Mouse (Mus musculus) hindbrain, embryonic 13.5 days (tissue): ENCODE results near the gene Sdk2. TPM values are rescaled to one million over a fixed set of nuclear protein-coding genes. Genes with fewer than 3 reads are reported as not detected.

Experiments used
- ATAC-seq: fragments of 200-750 bp; cut with Nextera tagmentation; 2 replicates; pipeline ENCODE4 v1.8.0; 2017; ENCODE audit warnings: moderate TSS enrichment; ENCODE audit not compliant: low FRiP score
- H3K27ac ChIP-seq: fragments of 300-500 bp; sonication (generic); 2 replicates; pipeline ENCODE4 v1.5.1; 2015; ENCODE audit warnings: inconsistent platforms, mild to moderate bottlenecking, moderate library complexity
- H3K27me3 ChIP-seq: fragments of 300-500 bp; sonication (generic); 2 replicates; pipeline ENCODE4 v1.6.1; 2015; ENCODE audit warnings: mild to moderate bottlenecking, inconsistent platforms
- H3K36me3 ChIP-seq: fragments of 300-500 bp; sonication (generic); 2 replicates; pipeline ENCODE4 v1.6.1; 2015; ENCODE audit warnings: mild to moderate bottlenecking, inconsistent platforms
- H3K4me1 ChIP-seq: fragments of 300-500 bp; sonication (generic); replicated peaks from 2 replicates; pipeline ENCODE4 v1.6.1; 2015; ENCODE audit warnings: inconsistent platforms
- H3K4me2 ChIP-seq: fragments of 300-500 bp; sonication (generic); 2 replicates; pipeline ENCODE4 v1.6.1; 2015; ENCODE audit warnings: inconsistent platforms, mild to moderate bottlenecking, moderate library complexity
- H3K4me3 ChIP-seq: fragments of 300-500 bp; sonication (generic); 2 replicates; pipeline ENCODE4 v1.5.1; 2015; ENCODE audit warnings: mild to moderate bottlenecking, inconsistent platforms
- H3K9ac ChIP-seq: fragments of 300-500 bp; sonication (generic); 2 replicates; pipeline ENCODE4 v1.6.1; 2015; ENCODE audit warnings: mild to moderate bottlenecking, inconsistent platforms
- H3K9me3 ChIP-seq: fragments of 300-500 bp; sonication (generic); 2 replicates; pipeline ENCODE4 v1.6.1; 2016; ENCODE audit warnings: inconsistent platforms
- WGBS: fragments of 180-500 bp; shearing (Covaris S2); methylation state at CpG from one replicate; pipeline ENCODE4 v1.1.7; 2015; 5-methylcytosine and 5-hydroxymethylcytosine counted together
- polyA plus RNA-seq: library from polyadenylated mRNA; unstranded; fragments of >200 nt; fragmentation: Nextera tagmentation; extraction: Ambion mirVana; gene quantifications from 2 replicates; pipeline ENCODE4 v1.2.1, GENCODE M21; 2015

Sdk2 gene
- polyA plus RNA-seq, 1 experiment from 2014 or later, result 4.2 TPM

GRCm38 (mm10) chr11:113985826-113986416 lies 80.9 kb downstream of the Sdk2 start:
- Histone ChIP-seq H3K9ac (no peak overlapping the region), H3K9me3 (no peaks in the 10 kb centered on the region), H3K4me3 (no peak overlapping the region), H3K4me2 (no peak overlapping the region), H3K4me1 (peaks cover 74% of the 10 kb centered on the region), H3K36me3 (no peaks in the 10 kb centered on the region), H3K27me3 (no peaks in the 10 kb centered on the region), H3K27ac (peak overlapping the region; percentile 58; the same call in 1 of the 2 replicates)
- 52% methylated on average over 5 of the region's 5 CpGs for WGBS
- no peak for ATAC-seq

GRCm38 (mm10) chr11:113981732-113982503 lies 84.9 kb downstream of the Sdk2 start:
- WGBS, result 5% methylated on average over 7 of the region's 7 CpGs
- H3K27ac ChIP-seq, result peak overlapping the region; percentile 81
- H3K4me3 ChIP-seq, result no peak overlapping the region
- no peaks in the 10 kb centered on the region for H3K36me3 ChIP-seq
- ATAC-seq, result peak; percentile 86
- no peaks in the 10 kb centered on the region for H3K9me3 ChIP-seq
- peaks cover 62% of the 10 kb centered on the region for H3K4me1 ChIP-seq
- 0 out of 2 replicates have a peak overlapping the region, but pooled peaks have one; percentile 3 for H3K4me2 ChIP-seq
- no peaks in the 10 kb centered on the region for H3K27me3 ChIP-seq
- H3K9ac ChIP-seq, result no peak overlapping the region

- ATAC-seq, result no peak
- Histone ChIP-seq H3K27ac (peak overlapping the region; percentile 81), H3K27me3 (no peaks in the 10 kb centered on the region), H3K9ac (no peak overlapping the region), H3K36me3 (no peaks in the 10 kb centered on the region), H3K4me3 (no peak overlapping the region), H3K4me1 (peaks cover 56% of the 10 kb centered on the region), H3K9me3 (no peaks in the 10 kb centered on the region), H3K4me2 (no peak overlapping the region)
- 65% methylated on average over 6 of the region's 6 CpGs for WGBS
Measured at GRCm38 (mm10) chr11:113981088-113981487, 85.8 kb downstream of the Sdk2 start.

GRCm38 (mm10) chr11:113978318-113978717 lies 88.5 kb downstream of the Sdk2 start:
- no peak for ATAC-seq
- Histone ChIP-seq H3K27ac (no peak overlapping the region), H3K9me3 (no peaks in the 10 kb centered on the region), H3K9ac (no peak overlapping the region), H3K4me1 (peaks cover 58% of the 10 kb centered on the region), H3K4me3 (no peak overlapping the region), H3K36me3 (no peaks in the 10 kb centered on the region), H3K4me2 (no peak overlapping the region), H3K27me3 (no peaks in the 10 kb centered on the region)
- 98% methylated on average over 12 of the region's 12 CpGs for WGBS

- no peaks in the 10 kb centered on the region for H3K27me3 ChIP-seq
- H3K4me1 ChIP-seq, result peaks cover 57% of the 10 kb centered on the region
- WGBS, result 47% methylated on average over 3 of the region's 3 CpGs
- H3K36me3 ChIP-seq, result no peaks in the 10 kb centered on the region
- no peak for ATAC-seq
- no peaks in the 10 kb centered on the region for H3K9me3 ChIP-seq
- no peak overlapping the region for H3K4me3 ChIP-seq
- no peak overlapping the region for H3K27ac ChIP-seq
- no peak overlapping the region for H3K4me2 ChIP-seq
- no peak overlapping the region for H3K9ac ChIP-seq
Measured at GRCm38 (mm10) chr11:113975667-113975970, 91.2 kb downstream of the Sdk2 start.

GRCm38 (mm10) chr11:113974876-113975666 lies 91.8 kb downstream of the Sdk2 start:
- Histone ChIP-seq H3K9me3 (no peaks in the 10 kb centered on the region), H3K27me3 (no peaks in the 10 kb centered on the region), H3K4me2 (no peak overlapping the region), H3K4me1 (peaks cover 53% of the 10 kb centered on the region), H3K27ac (peak overlapping the region; percentile 35; the same call in 1 of the 2 replicates), H3K9ac (no peak overlapping the region), H3K36me3 (no peaks in the 10 kb centered on the region), H3K4me3 (no peak overlapping the region)
- no peak for ATAC-seq
- WGBS, result 34% methylated on average over 16 of the region's 16 CpGs

GRCm38 (mm10) chr11:113972517-113972872 lies 94.4 kb downstream of the Sdk2 start:
- H3K27me3 ChIP-seq, result no peaks in the 10 kb centered on the region
- H3K27ac ChIP-seq, result peak overlapping the region; percentile 76
- peaks cover 50% of the 10 kb centered on the region for H3K4me1 ChIP-seq
- peaks cover 7% of the 10 kb centered on the region for H3K9me3 ChIP-seq
- H3K4me3 ChIP-seq, result no peak overlapping the region
- H3K9ac ChIP-seq, result no peak overlapping the region
- no peak overlapping the region for H3K4me2 ChIP-seq
- peak; percentile 6; the same call in 1 of the 2 replicates for ATAC-seq
- H3K36me3 ChIP-seq, result peaks cover 6% of the 10 kb centered on the region; the same call in 1 of the 2 replicates
- WGBS, result 67% methylated on average over 3 of the region's 3 CpGs

GRCm38 (mm10) chr11:113971609-113972516 lies 95.0 kb downstream of the Sdk2 start:
- peak; percentile 58 for ATAC-seq
- Histone ChIP-seq H3K36me3 (peaks cover 6% of the 10 kb centered on the region; the same call in 1 of the 2 replicates), H3K4me3 (no peak overlapping the region), H3K27ac (peak overlapping the region; percentile 76), H3K4me2 (no peak overlapping the region), H3K9me3 (peaks cover 13% of the 10 kb centered on the region), H3K27me3 (no peaks in the 10 kb centered on the region), H3K4me1 (peaks cover 44% of the 10 kb centered on the region), H3K9ac (no peak overlapping the region)
- 58% methylated on average over 19 of the region's 19 CpGs for WGBS

- Histone ChIP-seq H3K27me3 (no peaks in the 10 kb centered on the region), H3K36me3 (peaks cover 6% of the 10 kb centered on the region; the same call in 1 of the 2 replicates), H3K9me3 (peaks cover 30% of the 10 kb centered on the region), H3K4me2 (no peak overlapping the region), H3K27ac (peak overlapping the region; percentile 5; the same call in 1 of the 2 replicates), H3K9ac (no peak overlapping the region), H3K4me1 (peaks cover 33% of the 10 kb centered on the region), H3K4me3 (no peak overlapping the region)
- ATAC-seq, result no peak
- WGBS, result 71% methylated on average over 2 of the region's 2 CpGs
Measured at GRCm38 (mm10) chr11:113970026-113970425, 96.8 kb downstream of the Sdk2 start.

- Histone ChIP-seq H3K36me3 (peaks cover 6% of the 10 kb centered on the region; the same call in 1 of the 2 replicates), H3K4me3 (no peak overlapping the region), H3K9me3 (peaks cover 34% of the 10 kb centered on the region), H3K4me1 (0 out of 2 replicates have a peak, but pooled peaks cover 5% of the 10 kb centered on the region), H3K9ac (no peak overlapping the region), H3K4me2 (no peak overlapping the region), H3K27ac (no peak overlapping the region), H3K27me3 (no peaks in the 10 kb centered on the region)
- WGBS, result 86% methylated on average over 1 of the region's 1 CpGs
- ATAC-seq, result no peak
Measured at GRCm38 (mm10) chr11:113965214-113965613, 101.6 kb downstream of the Sdk2 start.

GRCm38 (mm10) chr11:113962751-113963150 lies 104.1 kb downstream of the Sdk2 start:
- WGBS, result 83% methylated on average over 3 of the region's 3 CpGs
- Histone ChIP-seq H3K4me1 (0 out of 2 replicates have a peak, but pooled peaks cover 10% of the 10 kb centered on the region), H3K9ac (no peak overlapping the region), H3K4me3 (no peak overlapping the region), H3K27me3 (no peaks in the 10 kb centered on the region), H3K27ac (no peak overlapping the region), H3K9me3 (peaks cover 30% of the 10 kb centered on the region), H3K4me2 (no peak overlapping the region), H3K36me3 (no peaks in the 10 kb centered on the region; the same call in 1 of the 2 replicates)
- ATAC-seq, result no peak
